Mouse (Mus musculus): Measurements from ENCODE around the gene Dner. TPM values are rescaled to one million over a fixed set of nuclear protein-coding genes. Genes with fewer than 3 reads are reported as not detected.

Dner gene
- polyA plus RNA-seq (2015; fragmentation: Nextera tagmentation; extraction: Ambion mirVana) = 294 and 301 TPM in 2 replicates

GRCm38 (mm10) chr1:84695517-84696411 lies at the start of gene Dner:
Dner (minus strand) TSS chr1:84696221.
- WGBS = under 1% methylated on average over 61 of the region's 75 CpGs

DNA sequence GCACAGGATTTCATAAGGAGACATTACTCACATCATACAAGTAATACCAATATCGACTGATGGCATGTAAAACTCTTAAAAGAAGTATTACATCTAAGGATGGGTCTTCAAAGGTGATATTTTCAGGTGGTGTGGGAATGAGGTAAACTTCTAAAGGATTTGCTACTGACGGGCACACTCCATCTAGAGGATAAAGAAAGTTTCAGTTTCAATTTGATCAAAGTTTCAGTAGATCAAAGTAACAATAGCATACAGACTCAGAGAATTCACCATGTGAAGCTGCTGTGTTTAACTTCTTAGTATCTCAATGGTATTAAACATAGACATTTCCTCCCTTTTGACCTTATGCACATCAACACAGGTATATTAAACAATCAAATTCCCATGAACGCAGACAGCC lies 46.1 kb upstream of the Dner start:
- no peak overlapping the region for H3K27ac ChIP-seq (ENCODE audit: low read length)
- no peak overlapping the region for H3K4me2 ChIP-seq (ENCODE audit: low read length)
- peaks cover 20% of the 10 kb centered on the region for H3K36me3 ChIP-seq (ENCODE audit: control insufficient read depth, insufficient read depth, low read length)
- no peaks in the 10 kb centered on the region for H3K9me3 ChIP-seq (replicated peaks; ENCODE audit: control insufficient read depth, low read length, poor library complexity, severe bottlenecking)
- H3K4me1 ChIP-seq (ENCODE audit: control insufficient read depth, insufficient read depth, low read length) = no peaks in the 10 kb centered on the region
- H3K9ac ChIP-seq (ENCODE audit: low read depth, low read length) = no peak overlapping the region
- no peak for ATAC-seq
- WGBS = 87% methylated on average over 3 of the region's 3 CpGs
- no peaks in the 10 kb centered on the region for H3K27me3 ChIP-seq (ENCODE audit: control insufficient read depth, insufficient read depth, low read depth, low read length)
- H3K4me3 ChIP-seq (ENCODE audit: low read depth, low read length) = no peak overlapping the region

More at GRCm38 (mm10) chr1:84695517-84696411, at the start of gene Dner:
- peak; percentile 86 for ATAC-seq
- Histone ChIP-seq H3K27me3 (ENCODE audit: control insufficient read depth, insufficient read depth, low read depth, low read length) (no peaks in the 10 kb centered on the region), H3K4me2 (ENCODE audit: low read length) (peak within 1 kb of the TSS; percentile 81), H3K36me3 (ENCODE audit: control insufficient read depth, insufficient read depth, low read length) (no peaks in the 10 kb centered on the region), H3K9ac (ENCODE audit: low read depth, low read length) (peak within 1 kb of the TSS; percentile 98), H3K27ac (ENCODE audit: low read length) (peak within 1 kb of the TSS; percentile 97), H3K4me1 (ENCODE audit: control insufficient read depth, insufficient read depth, low read length) (peaks cover 25% of the 10 kb centered on the region), H3K4me3 (ENCODE audit: low read depth, low read length) (peak within 1 kb of the TSS; percentile 94), H3K9me3 (replicated peaks; ENCODE audit: control insufficient read depth, low read length, poor library complexity, severe bottlenecking) (no peaks in the 10 kb centered on the region)

DNA sequence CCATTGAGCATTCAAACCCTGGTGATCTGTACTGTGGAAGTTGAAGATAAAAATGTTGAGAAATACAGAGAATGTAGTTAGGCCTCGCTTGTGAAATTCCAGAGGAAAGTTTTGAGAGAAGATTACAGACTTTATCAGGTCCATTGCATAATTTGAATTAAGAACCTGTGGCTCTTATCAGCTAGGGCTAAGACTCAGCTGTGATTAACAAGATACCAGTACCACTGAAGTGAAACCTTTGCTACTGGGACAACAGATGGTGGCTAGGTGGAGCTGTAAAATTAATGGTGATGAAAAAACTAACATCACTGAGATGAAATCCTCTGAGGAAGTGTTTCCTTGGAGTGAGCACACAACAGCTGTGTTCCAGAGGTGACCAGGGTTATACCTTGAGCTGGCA lies 44.1 kb upstream of the Dner start:
- H3K9ac ChIP-seq (ENCODE audit: low read depth, low read length) = no peak overlapping the region
- no peak for ATAC-seq
- H3K27ac ChIP-seq (ENCODE audit: low read length) = no peak overlapping the region
- no peak overlapping the region for H3K4me2 ChIP-seq (ENCODE audit: low read length)
- 87% methylated on average over 1 of the region's 1 CpGs for WGBS
- peaks cover 20% of the 10 kb centered on the region for H3K36me3 ChIP-seq (ENCODE audit: control insufficient read depth, insufficient read depth, low read length)
- H3K4me3 ChIP-seq (ENCODE audit: low read depth, low read length) = no peak overlapping the region
- H3K4me1 ChIP-seq (ENCODE audit: control insufficient read depth, insufficient read depth, low read length) = no peaks in the 10 kb centered on the region
- no peaks in the 10 kb centered on the region for H3K9me3 ChIP-seq (replicated peaks; ENCODE audit: control insufficient read depth, low read length, poor library complexity, severe bottlenecking)
- no peaks in the 10 kb centered on the region for H3K27me3 ChIP-seq (ENCODE audit: control insufficient read depth, insufficient read depth, low read depth, low read length)

DNA sequence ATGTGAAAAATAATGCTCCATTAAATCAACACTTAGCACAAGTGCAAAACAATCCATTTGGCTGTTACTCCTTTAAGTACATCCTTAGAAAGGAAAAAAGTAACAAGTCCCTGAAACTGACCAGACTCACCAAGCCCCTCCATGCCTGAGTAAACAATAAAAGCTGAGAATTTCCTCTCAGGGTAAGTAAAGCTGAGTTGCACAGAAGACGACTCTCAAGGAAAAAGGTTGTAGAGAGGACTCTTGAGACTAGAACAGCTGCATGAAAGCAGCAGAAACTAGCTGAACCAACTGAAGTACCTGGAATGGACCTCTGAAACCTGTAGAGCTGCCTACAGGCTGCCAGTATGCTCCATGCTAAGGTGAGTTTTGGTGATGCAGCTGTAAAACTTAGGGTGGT lies 41.1 kb upstream of the Dner start:
- peaks cover 18% of the 10 kb centered on the region for H3K36me3 ChIP-seq (ENCODE audit: control insufficient read depth, insufficient read depth, low read length)
- no peaks in the 10 kb centered on the region for H3K4me1 ChIP-seq (ENCODE audit: control insufficient read depth, insufficient read depth, low read length)
- WGBS = 50% methylated on average over 1 of the region's 1 CpGs
- no peak for ATAC-seq
- H3K27ac ChIP-seq (ENCODE audit: low read length) = no peak overlapping the region
- H3K9me3 ChIP-seq (replicated peaks; ENCODE audit: control insufficient read depth, low read length, poor library complexity, severe bottlenecking) = no peaks in the 10 kb centered on the region
- H3K4me3 ChIP-seq (ENCODE audit: low read depth, low read length) = no peak overlapping the region
- no peak overlapping the region for H3K9ac ChIP-seq (ENCODE audit: low read depth, low read length)
- H3K4me2 ChIP-seq (ENCODE audit: low read length) = no peak overlapping the region
- no peaks in the 10 kb centered on the region for H3K27me3 ChIP-seq (ENCODE audit: control insufficient read depth, insufficient read depth, low read depth, low read length)

- no peak for ATAC-seq
- H3K27me3 ChIP-seq (ENCODE audit: control insufficient read depth, insufficient read depth, low read depth, low read length) = no peaks in the 10 kb centered on the region
- no peak overlapping the region for H3K4me3 ChIP-seq (ENCODE audit: low read depth, low read length)
- no peaks in the 10 kb centered on the region for H3K4me1 ChIP-seq (ENCODE audit: control insufficient read depth, insufficient read depth, low read length)
- peaks cover 11% of the 10 kb centered on the region; the same call in 1 of the 2 replicates for H3K36me3 ChIP-seq (ENCODE audit: control insufficient read depth, insufficient read depth, low read length)
- H3K27ac ChIP-seq (ENCODE audit: low read length) = no peak overlapping the region
- 68% methylated on average over 3 of the region's 3 CpGs for WGBS
- H3K9me3 ChIP-seq (replicated peaks; ENCODE audit: control insufficient read depth, low read length, poor library complexity, severe bottlenecking) = no peaks in the 10 kb centered on the region
- H3K9ac ChIP-seq (ENCODE audit: low read depth, low read length) = no peak overlapping the region
- no peak overlapping the region for H3K4me2 ChIP-seq (ENCODE audit: low read length)
These were observed 37.8 kb upstream of the Dner start for GRCm38 (mm10) chr1:84733799-84734198.

GRCm38 (mm10) chr1:84731763-84732162 lies 35.7 kb upstream of the Dner start:
- Histone ChIP-seq H3K27me3 (ENCODE audit: control insufficient read depth, insufficient read depth, low read depth, low read length) (no peaks in the 10 kb centered on the region), H3K27ac (ENCODE audit: low read length) (no peak overlapping the region), H3K36me3 (ENCODE audit: control insufficient read depth, insufficient read depth, low read length) (peaks cover 9% of the 10 kb centered on the region; the same call in 1 of the 2 replicates), H3K9ac (ENCODE audit: low read depth, low read length) (no peak overlapping the region), H3K4me1 (ENCODE audit: control insufficient read depth, insufficient read depth, low read length) (no peaks in the 10 kb centered on the region), H3K4me2 (ENCODE audit: low read length) (no peak overlapping the region), H3K9me3 (replicated peaks; ENCODE audit: control insufficient read depth, low read length, poor library complexity, severe bottlenecking) (no peaks in the 10 kb centered on the region), H3K4me3 (ENCODE audit: low read depth, low read length) (no peak overlapping the region)
- 92% methylated on average over 1 of the region's 1 CpGs for WGBS
- ATAC-seq = no peak

DNA sequence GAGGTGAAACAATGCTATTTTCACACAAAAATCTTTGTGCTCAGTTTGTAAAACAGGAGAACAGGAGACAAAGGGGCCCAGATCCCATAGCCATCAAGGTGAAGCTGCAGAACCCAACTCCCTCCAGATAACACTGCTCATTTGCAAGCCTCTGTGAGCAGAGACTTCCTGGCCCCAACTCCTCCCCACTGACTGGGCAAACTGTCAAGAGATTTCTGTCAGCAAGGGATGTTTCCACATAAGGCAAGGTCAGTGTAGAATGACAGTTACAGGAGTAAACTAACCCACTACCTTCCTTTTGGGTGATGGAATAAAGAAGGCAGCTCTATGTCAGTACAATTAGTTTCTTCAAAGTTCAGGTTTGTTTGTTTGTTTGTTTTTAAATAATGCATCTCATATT lies 26.8 kb upstream of the Dner start:
- no peaks in the 10 kb centered on the region for H3K9me3 ChIP-seq (replicated peaks; ENCODE audit: control insufficient read depth, low read length, poor library complexity, severe bottlenecking)
- H3K4me3 ChIP-seq (ENCODE audit: low read depth, low read length) = no peak overlapping the region
- H3K27me3 ChIP-seq (ENCODE audit: control insufficient read depth, insufficient read depth, low read depth, low read length) = no peaks in the 10 kb centered on the region
- no peak for ATAC-seq
- H3K36me3 ChIP-seq (ENCODE audit: control insufficient read depth, insufficient read depth, low read length) = peaks cover 17% of the 10 kb centered on the region
- no peak overlapping the region for H3K9ac ChIP-seq (ENCODE audit: low read depth, low read length)
- H3K27ac ChIP-seq (ENCODE audit: low read length) = no peak overlapping the region
- H3K4me1 ChIP-seq (ENCODE audit: control insufficient read depth, insufficient read depth, low read length) = no peaks in the 10 kb centered on the region
- no peak overlapping the region for H3K4me2 ChIP-seq (ENCODE audit: low read length)

DNA sequence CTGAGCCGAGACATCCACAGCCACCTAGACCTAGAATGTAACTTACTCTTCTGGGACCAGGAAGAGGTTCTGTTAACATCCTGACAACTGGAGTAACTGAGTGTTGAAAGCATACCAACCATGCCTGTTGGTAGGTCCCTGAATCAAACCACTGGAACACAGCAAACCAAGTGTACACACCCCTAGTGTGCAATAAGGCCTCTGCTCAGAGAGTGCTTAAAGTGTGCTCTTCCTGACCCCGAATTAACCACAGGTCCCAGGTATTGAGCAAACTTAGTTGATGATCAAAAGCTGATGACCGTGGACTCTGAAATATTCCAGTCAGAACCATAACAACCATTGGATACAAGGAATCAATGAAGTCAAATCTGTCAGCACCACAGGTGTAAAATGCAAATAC lies 26.4 kb upstream of the Dner start:
- no peaks in the 10 kb centered on the region for H3K4me1 ChIP-seq (ENCODE audit: control insufficient read depth, insufficient read depth, low read length)
- H3K36me3 ChIP-seq (ENCODE audit: control insufficient read depth, insufficient read depth, low read length) = peaks cover 17% of the 10 kb centered on the region
- H3K27me3 ChIP-seq (ENCODE audit: control insufficient read depth, insufficient read depth, low read depth, low read length) = no peaks in the 10 kb centered on the region
- H3K4me3 ChIP-seq (ENCODE audit: low read depth, low read length) = no peak overlapping the region
- no peak overlapping the region for H3K9ac ChIP-seq (ENCODE audit: low read depth, low read length)
- no peaks in the 10 kb centered on the region for H3K9me3 ChIP-seq (replicated peaks; ENCODE audit: control insufficient read depth, low read length, poor library complexity, severe bottlenecking)
- no peak overlapping the region for H3K27ac ChIP-seq (ENCODE audit: low read length)
- no peak for ATAC-seq
- H3K4me2 ChIP-seq (ENCODE audit: low read length) = no peak overlapping the region
- 97% methylated on average over 3 of the region's 3 CpGs for WGBS

- peaks cover 17% of the 10 kb centered on the region for H3K36me3 ChIP-seq (ENCODE audit: control insufficient read depth, insufficient read depth, low read length)
- H3K4me1 ChIP-seq (ENCODE audit: control insufficient read depth, insufficient read depth, low read length) = no peaks in the 10 kb centered on the region
- H3K27ac ChIP-seq (ENCODE audit: low read length) = no peak overlapping the region
- no peak for ATAC-seq
- H3K9me3 ChIP-seq (replicated peaks; ENCODE audit: control insufficient read depth, low read length, poor library complexity, severe bottlenecking) = no peaks in the 10 kb centered on the region
- no peak overlapping the region for H3K9ac ChIP-seq (ENCODE audit: low read depth, low read length)
- H3K4me3 ChIP-seq (ENCODE audit: low read depth, low read length) = no peak overlapping the region
- WGBS = 94% methylated on average over 3 of the region's 3 CpGs
- H3K27me3 ChIP-seq (ENCODE audit: control insufficient read depth, insufficient read depth, low read depth, low read length) = no peaks in the 10 kb centered on the region
- no peak overlapping the region for H3K4me2 ChIP-seq (ENCODE audit: low read length)
These were observed 25.9 kb upstream of the Dner start for GRCm38 (mm10) chr1:84721942-84722341.

All from midbrain, embryonic 16.5 days (tissue).